Mouse (Mus musculus): ENCODE measurements around the gene Tmem119. TPM values are rescaled to one million over a fixed set of nuclear protein-coding genes. Genes with fewer than 3 reads are reported as not detected.

The Tmem119 gene
- polyA plus RNA-seq, 1 experiment, result 1.8 TPM

DNA sequence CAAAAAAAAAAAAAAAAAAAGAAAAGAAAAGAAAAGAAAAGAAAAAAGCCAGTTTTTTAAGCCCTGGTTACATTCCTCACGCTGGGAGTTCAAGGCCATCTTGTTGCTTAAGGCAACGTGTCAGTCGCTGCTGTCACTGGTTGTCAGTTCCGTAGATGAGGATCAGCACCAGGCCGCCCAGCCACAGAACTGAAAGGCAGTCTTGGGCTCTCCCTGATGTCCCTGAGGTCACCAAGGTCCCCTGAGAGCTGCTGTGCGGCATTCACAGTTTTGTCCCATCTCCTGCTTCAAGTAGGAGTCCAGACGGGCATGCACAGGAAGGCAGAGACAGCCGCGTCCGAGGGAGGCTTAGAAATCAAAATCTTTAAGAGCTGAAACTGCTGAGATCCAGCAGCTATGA lies 24.7 kb downstream of the Tmem119 start:
- 62% methylated on average over 10 of the region's 10 CpGs for WGBS
- H3K4me3 ChIP-seq (replicated peaks; ENCODE audit: control insufficient read depth, low read depth, low read length), result no peak overlapping the region
- no peak for TF ChIP-seq CTCF (IDR thresholded peaks at IDR 0.05; ENCODE audit: control insufficient read depth, insufficient read depth, low read length)
- peaks cover 5% of the 10 kb centered on the region for H3K4me1 ChIP-seq (ENCODE audit: control insufficient read depth, insufficient read depth, low read length)
- H3K27ac ChIP-seq (ENCODE audit: control insufficient read depth, insufficient read depth, low read depth, low read length, poor library complexity), result peak overlapping the region; percentile 88

DNA sequence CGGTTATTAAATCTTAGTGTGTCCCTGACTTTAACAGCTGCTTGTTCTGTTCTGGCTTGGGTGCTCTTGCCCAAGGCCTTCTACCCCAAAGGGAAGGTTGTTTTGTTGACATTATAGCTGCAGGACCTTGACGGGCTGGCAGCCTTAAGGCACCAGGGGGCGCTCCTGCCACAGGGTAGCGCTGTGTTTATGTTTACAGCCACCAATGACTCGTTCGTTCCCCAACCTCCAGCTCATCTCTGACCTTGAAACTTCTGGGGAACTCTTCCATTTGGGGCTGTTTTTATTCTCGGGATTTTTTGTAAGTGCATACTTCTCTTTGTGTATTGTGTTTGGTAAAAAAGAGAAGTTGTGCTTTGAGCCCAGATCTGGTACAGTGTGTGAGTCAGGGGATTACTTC lies 26.7 kb downstream of the Tmem119 start:
- Histone ChIP-seq H3K4me1 (ENCODE audit: control insufficient read depth, insufficient read depth, low read length) (peaks cover 5% of the 10 kb centered on the region), H3K4me3 (replicated peaks; ENCODE audit: control insufficient read depth, low read depth, low read length) (peak overlapping the region; percentile 22), H3K27ac (ENCODE audit: control insufficient read depth, insufficient read depth, low read depth, low read length, poor library complexity) (peak overlapping the region; percentile 6; the same call in 1 of the 2 replicates)
- 0% methylated on average over 7 of the region's 7 CpGs for WGBS
- TF ChIP-seq POLR2A (IDR thresholded peaks at IDR 0.05; ENCODE audit: borderline replicate concordance, control insufficient read depth, low read depth, low read length) (no peak), CTCF (IDR thresholded peaks at IDR 0.05; ENCODE audit: control insufficient read depth, insufficient read depth, low read length) (peak; percentile 99)

DNA sequence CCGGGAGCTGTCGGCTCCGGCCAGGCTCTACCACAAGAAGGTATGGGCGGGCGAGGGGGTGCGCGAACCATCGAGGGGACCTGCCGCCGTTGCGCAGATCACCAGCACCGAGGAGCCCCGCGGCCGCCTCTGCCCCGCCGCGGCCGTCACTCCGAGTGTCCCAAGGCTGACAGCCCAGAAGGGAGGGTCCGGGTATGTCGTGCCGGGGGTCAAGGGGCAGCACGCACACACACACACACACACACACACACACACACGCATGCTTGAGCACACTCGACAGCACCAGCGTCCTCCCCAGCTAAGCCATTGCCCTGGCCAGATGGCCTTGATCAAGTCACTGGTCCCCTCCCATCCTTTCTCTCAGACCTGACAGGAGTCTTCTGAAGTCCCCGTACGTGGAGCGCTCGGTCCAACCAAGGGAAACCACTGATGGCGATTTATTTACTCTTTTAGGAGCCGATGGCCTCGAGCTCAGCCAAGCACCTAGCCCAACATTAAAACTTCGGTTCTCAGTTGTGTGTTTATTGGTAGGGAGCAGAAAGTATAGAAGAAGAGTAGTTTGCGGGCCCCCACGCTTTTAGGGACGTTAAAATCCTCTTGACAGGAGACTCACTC lies 27.3 kb downstream of the Tmem119 start:
- Histone ChIP-seq H3K4me1 (ENCODE audit: control insufficient read depth, insufficient read depth, low read length) (peaks cover 5% of the 10 kb centered on the region), H3K4me3 (replicated peaks; ENCODE audit: control insufficient read depth, low read depth, low read length) (peak overlapping the region; percentile 99), H3K27ac (ENCODE audit: control insufficient read depth, insufficient read depth, low read depth, low read length, poor library complexity) (peak overlapping the region; percentile 84)
- TF ChIP-seq CTCF (IDR thresholded peaks at IDR 0.05; ENCODE audit: control insufficient read depth, insufficient read depth, low read length) (no peak), POLR2A (IDR thresholded peaks at IDR 0.05; ENCODE audit: borderline replicate concordance, control insufficient read depth, low read depth, low read length) (no peak)
- whole genome bisulfite sequencing, result under 1% methylated on average over 38 of the region's 38 CpGs

DNA sequence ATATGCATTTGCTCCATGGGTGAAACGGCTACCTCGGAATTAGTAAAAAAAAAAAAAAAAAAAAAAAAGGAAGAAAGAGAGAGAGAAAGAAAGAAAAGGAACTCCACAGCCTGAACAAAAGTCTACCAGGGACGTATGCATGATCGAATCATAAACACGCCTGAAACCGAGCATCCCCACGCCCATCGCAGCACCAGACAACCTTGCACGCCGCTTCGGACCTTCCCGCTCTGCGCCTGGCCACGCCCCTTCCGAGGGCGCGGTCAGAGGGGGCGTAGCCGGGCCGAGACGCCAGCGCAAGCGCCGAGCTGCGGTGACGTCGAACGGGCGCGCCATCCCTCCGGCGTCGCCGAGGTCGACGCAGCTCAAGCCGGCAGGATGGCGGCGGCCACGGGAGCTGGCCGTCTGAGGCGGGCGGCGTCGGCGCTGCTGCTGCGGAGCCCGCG lies 27.8 kb downstream of the Tmem119 start, which contains the start of the genes Sart3 and Iscu:
TSS of gene Sart3 (minus strand) at position 61 of the 446 bp plus-strand sequence.
TSS of gene Iscu (plus strand) at position 299 of the 446 bp plus-strand sequence.
- Histone ChIP-seq H3K4me3 (replicated peaks; ENCODE audit: control insufficient read depth, low read depth, low read length) (peak within 1 kb of the TSS; percentile 99), H3K27ac (ENCODE audit: control insufficient read depth, insufficient read depth, low read depth, low read length, poor library complexity) (peak within 1 kb of the TSS; percentile 97), H3K4me1 (ENCODE audit: control insufficient read depth, insufficient read depth, low read length) (peaks cover 5% of the 10 kb centered on the region)
- whole genome bisulfite sequencing, result under 1% methylated on average over 49 of the region's 49 CpGs
- TF ChIP-seq POLR2A (IDR thresholded peaks at IDR 0.05; ENCODE audit: borderline replicate concordance, control insufficient read depth, low read depth, low read length) (peak; percentile 81; the same call in 1 of the 2 replicates), CTCF (IDR thresholded peaks at IDR 0.05; ENCODE audit: control insufficient read depth, insufficient read depth, low read length) (no peak)

DNA sequence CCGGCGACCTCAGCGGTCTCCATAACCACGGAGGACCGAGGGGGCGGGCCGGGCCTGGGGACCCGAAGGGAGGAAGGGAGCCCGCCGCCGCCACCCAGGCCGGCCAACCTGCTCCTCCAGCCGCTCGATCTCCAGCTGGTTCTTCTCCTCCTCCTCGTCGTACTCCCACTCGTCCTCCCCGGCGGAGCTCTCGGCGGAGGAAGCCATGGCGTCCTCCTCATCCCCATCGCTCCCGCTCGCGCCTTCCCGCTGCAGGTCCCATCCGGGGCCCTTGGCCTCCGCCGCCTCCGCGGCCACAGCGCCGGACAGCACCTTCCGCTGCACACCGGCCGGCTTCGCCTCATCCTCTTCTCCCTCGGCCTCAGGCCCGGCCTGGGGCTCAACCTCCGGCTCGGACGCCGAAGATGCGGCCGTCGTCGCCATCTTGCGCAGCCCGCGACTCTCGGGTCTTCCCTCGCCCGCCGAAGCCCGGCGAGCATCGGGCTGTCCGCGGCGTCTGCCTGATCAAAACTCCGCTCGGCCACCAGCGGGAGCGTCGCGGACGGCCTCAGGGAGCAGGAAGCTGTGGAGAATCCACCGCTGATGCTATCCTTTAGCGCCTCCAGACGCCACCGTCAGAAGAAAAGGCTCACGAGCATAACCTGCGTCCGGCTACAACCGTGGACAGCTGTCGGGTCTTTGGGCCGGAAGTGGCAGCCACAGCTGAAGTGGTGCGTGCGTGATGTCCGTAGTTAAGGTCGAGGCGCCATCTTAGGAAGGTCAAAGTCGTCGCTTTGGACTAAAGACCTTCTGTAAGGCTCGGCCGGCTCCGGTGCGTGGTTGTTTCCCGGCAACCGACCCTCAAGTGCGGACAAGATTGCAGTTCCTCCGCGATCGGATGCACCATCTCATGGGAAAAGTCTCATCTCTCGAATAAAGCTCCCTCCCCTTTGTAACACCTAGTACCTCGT lies 28.8 kb downstream of the Tmem119 start:
- H3K4me3 ChIP-seq (replicated peaks; ENCODE audit: control insufficient read depth, low read depth, low read length), result peak overlapping the region; percentile 98
- H3K4me1 ChIP-seq (ENCODE audit: control insufficient read depth, insufficient read depth, low read length), result peaks cover 3% of the 10 kb centered on the region; the same call in 1 of the 2 replicates
- TF ChIP-seq CTCF (IDR thresholded peaks at IDR 0.05; ENCODE audit: control insufficient read depth, insufficient read depth, low read length) (no peak; the same call in 1 of the 2 replicates), POLR2A (IDR thresholded peaks at IDR 0.05; ENCODE audit: borderline replicate concordance, control insufficient read depth, low read depth, low read length) (peak; percentile 77; the same call in 1 of the 2 replicates)
- 1% methylated on average over 97 of the region's 97 CpGs for WGBS
- H3K27ac ChIP-seq (ENCODE audit: control insufficient read depth, insufficient read depth, low read depth, low read length, poor library complexity), result peak overlapping the region; percentile 97

DNA sequence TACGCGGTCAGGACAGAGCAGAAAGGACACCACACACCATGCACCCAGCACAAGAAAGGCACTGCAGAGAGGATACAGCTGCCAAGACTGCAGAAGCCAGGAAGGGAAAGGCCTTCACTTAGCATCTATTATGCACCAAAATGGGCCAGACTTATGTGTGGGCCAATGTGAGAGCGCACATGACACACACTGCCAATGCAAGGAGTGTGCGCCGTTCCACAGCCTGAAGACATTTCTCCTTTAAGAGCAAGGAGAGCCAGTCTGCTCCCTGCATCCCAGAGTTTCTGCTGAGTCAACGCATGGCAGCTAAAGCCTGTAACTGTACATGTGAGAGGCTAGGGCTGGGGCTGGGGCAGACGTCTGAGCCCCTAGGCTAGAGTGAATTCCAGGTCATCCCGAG lies 31.5 kb downstream of the Tmem119 start:
- TF ChIP-seq CTCF (IDR thresholded peaks at IDR 0.05; ENCODE audit: control insufficient read depth, insufficient read depth, low read length) (no peak), POLR2A (IDR thresholded peaks at IDR 0.05; ENCODE audit: borderline replicate concordance, control insufficient read depth, low read depth, low read length) (no peak)
- Histone ChIP-seq H3K4me1 (ENCODE audit: control insufficient read depth, insufficient read depth, low read length) (no peaks in the 10 kb centered on the region; the same call in 1 of the 2 replicates), H3K4me3 (replicated peaks; ENCODE audit: control insufficient read depth, low read depth, low read length) (no peak overlapping the region), H3K27ac (ENCODE audit: control insufficient read depth, insufficient read depth, low read depth, low read length, poor library complexity) (no peak overlapping the region)
- 90% methylated on average over 8 of the region's 8 CpGs for WGBS

DNA sequence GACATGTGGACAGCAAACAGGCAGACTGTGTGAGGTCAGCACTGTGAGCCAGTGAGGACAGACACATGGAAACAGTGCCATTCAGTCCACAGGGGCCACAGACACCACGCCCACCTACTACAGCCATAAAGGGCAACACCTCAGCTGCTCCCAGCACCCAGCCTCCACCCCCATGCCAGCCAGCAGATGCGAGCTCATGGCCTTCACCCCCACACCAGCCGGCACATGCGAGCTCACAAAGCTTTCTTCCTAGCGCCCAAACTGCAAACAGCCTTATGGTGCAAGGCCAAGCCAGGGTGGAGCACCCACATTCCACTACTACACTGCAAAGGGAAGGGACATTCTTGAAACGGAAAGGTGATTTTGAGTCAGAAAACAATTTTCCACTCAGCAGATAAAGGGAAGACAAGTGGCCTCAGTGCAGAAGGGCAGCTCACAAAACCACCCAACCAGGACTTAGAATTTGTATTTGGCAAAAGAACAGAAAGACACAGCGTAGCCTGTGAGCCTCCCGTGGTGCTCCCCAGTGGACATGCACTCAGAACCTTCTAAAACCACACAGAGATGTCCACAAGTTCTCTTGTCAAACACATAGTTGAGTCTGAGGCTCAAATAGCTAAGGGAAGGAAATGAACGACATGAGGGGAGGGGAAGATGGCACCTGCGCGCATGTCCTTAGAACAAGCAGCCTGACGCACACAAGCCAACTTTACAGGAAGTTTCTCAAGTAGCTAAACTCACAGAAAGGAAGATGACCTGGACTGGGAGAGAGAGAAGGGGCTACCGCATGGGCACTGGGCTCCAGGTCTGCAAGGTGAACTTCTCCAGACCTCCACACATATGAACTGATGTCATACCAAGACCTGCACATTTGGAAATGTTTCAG lies 34.4 kb downstream of the Tmem119 start:
- Histone ChIP-seq H3K4me1 (ENCODE audit: control insufficient read depth, insufficient read depth, low read length) (no peaks in the 10 kb centered on the region; the same call in 1 of the 2 replicates), H3K4me3 (replicated peaks; ENCODE audit: control insufficient read depth, low read depth, low read length) (no peak overlapping the region), H3K27ac (ENCODE audit: control insufficient read depth, insufficient read depth, low read depth, low read length, poor library complexity) (peak overlapping the region; percentile 26; the same call in 1 of the 2 replicates)
- no peak for TF ChIP-seq CTCF (IDR thresholded peaks at IDR 0.05; ENCODE audit: control insufficient read depth, insufficient read depth, low read length)
- TF ChIP-seq POLR2A (IDR thresholded peaks at IDR 0.05; ENCODE audit: borderline replicate concordance, control insufficient read depth, low read depth, low read length), result no peak
- WGBS, result 64% methylated on average over 13 of the region's 13 CpGs
